Mouse (Mus musculus): ENCODE results near the gene Asap2. TPM values are rescaled to one million over a fixed set of nuclear protein-coding genes. Genes with fewer than 3 reads are reported as not detected.

Gene Asap2
- polyA plus RNA-seq, 1 experiment, result 3.6 TPM

GRCm38 (mm10) chr12:21176399-21176798, 186.1 kb downstream of the Asap2 start:
- peaks cover 10% of the 10 kb centered on the region for H3K4me1 ChIP-seq (replicated peaks; ENCODE audit: control insufficient read depth, insufficient read depth, low read length)
- DNase-seq, result no peak
- TF ChIP-seq POLR2A (IDR thresholded peaks at IDR 0.05; ENCODE audit: control insufficient read depth, extremely low read depth, insufficient read depth, low read length, poor library complexity) (no peak), CTCF (IDR thresholded peaks at IDR 0.05; ENCODE audit: borderline replicate concordance, control insufficient read depth, extremely low read depth, insufficient read depth, low read length, poor library complexity) (no peak)
- H3K4me3 ChIP-seq (ENCODE audit: control insufficient read depth, insufficient read depth, low read length), result no peak overlapping the region
- H3K27me3 ChIP-seq (ENCODE audit: control insufficient read depth, insufficient read depth, low read length), result no peaks in the 10 kb centered on the region
- whole genome bisulfite sequencing, result 95% methylated on average over 5 of the region's 5 CpGs
- H3K36me3 ChIP-seq (ENCODE audit: control insufficient read depth, insufficient read depth, low read length), result no peaks in the 10 kb centered on the region
- no peak overlapping the region for H3K27ac ChIP-seq (ENCODE audit: control insufficient read depth, insufficient read depth, low read length)

- no peak for DNase-seq
- H3K4me3 ChIP-seq (ENCODE audit: control insufficient read depth, insufficient read depth, low read length), result no peak overlapping the region
- H3K27ac ChIP-seq (ENCODE audit: control insufficient read depth, insufficient read depth, low read length), result no peak overlapping the region
- H3K27me3 ChIP-seq (ENCODE audit: control insufficient read depth, insufficient read depth, low read length), result no peaks in the 10 kb centered on the region
- no peak for TF ChIP-seq CTCF (IDR thresholded peaks at IDR 0.05; ENCODE audit: borderline replicate concordance, control insufficient read depth, extremely low read depth, insufficient read depth, low read length, poor library complexity)
- TF ChIP-seq POLR2A (IDR thresholded peaks at IDR 0.05; ENCODE audit: control insufficient read depth, extremely low read depth, insufficient read depth, low read length, poor library complexity), result no peak
- peaks cover 3% of the 10 kb centered on the region; the same call in 1 of the 2 replicates for H3K4me1 ChIP-seq (replicated peaks; ENCODE audit: control insufficient read depth, insufficient read depth, low read length)
- no peaks in the 10 kb centered on the region for H3K36me3 ChIP-seq (ENCODE audit: control insufficient read depth, insufficient read depth, low read length)
These were observed 187.0 kb downstream of the Asap2 start for GRCm38 (mm10) chr12:21177123-21177698.

- Histone ChIP-seq H3K27me3 (ENCODE audit: control insufficient read depth, insufficient read depth, low read length) (no peaks in the 10 kb centered on the region), H3K27ac (ENCODE audit: control insufficient read depth, insufficient read depth, low read length) (no peak overlapping the region), H3K4me1 (replicated peaks; ENCODE audit: control insufficient read depth, insufficient read depth, low read length) (no peaks in the 10 kb centered on the region; the same call in 1 of the 2 replicates), H3K36me3 (ENCODE audit: control insufficient read depth, insufficient read depth, low read length) (no peaks in the 10 kb centered on the region), H3K4me3 (ENCODE audit: control insufficient read depth, insufficient read depth, low read length) (no peak overlapping the region)
- WGBS, result 88% methylated on average over 6 of the region's 6 CpGs
- no peak for DNase-seq
- TF ChIP-seq POLR2A (IDR thresholded peaks at IDR 0.05; ENCODE audit: control insufficient read depth, extremely low read depth, insufficient read depth, low read length, poor library complexity) (no peak), CTCF (IDR thresholded peaks at IDR 0.05; ENCODE audit: borderline replicate concordance, control insufficient read depth, extremely low read depth, insufficient read depth, low read length, poor library complexity) (no peak)
These were observed 189.8 kb downstream of the Asap2 start for GRCm38 (mm10) chr12:21180091-21180490.

- H3K27me3 ChIP-seq (ENCODE audit: control insufficient read depth, insufficient read depth, low read length), result no peaks in the 10 kb centered on the region
- no peak overlapping the region for H3K4me3 ChIP-seq (ENCODE audit: control insufficient read depth, insufficient read depth, low read length)
- DNase-seq, result no peak
- H3K27ac ChIP-seq (ENCODE audit: control insufficient read depth, insufficient read depth, low read length), result no peak overlapping the region
- H3K36me3 ChIP-seq (ENCODE audit: control insufficient read depth, insufficient read depth, low read length), result no peaks in the 10 kb centered on the region
- TF ChIP-seq CTCF (IDR thresholded peaks at IDR 0.05; ENCODE audit: borderline replicate concordance, control insufficient read depth, extremely low read depth, insufficient read depth, low read length, poor library complexity) (no peak), POLR2A (IDR thresholded peaks at IDR 0.05; ENCODE audit: control insufficient read depth, extremely low read depth, insufficient read depth, low read length, poor library complexity) (no peak)
- 94% methylated on average over 4 of the region's 4 CpGs for WGBS
- no peaks in the 10 kb centered on the region for H3K4me1 ChIP-seq (replicated peaks; ENCODE audit: control insufficient read depth, insufficient read depth, low read length)
These were observed 192.5 kb downstream of the Asap2 start for GRCm38 (mm10) chr12:21182786-21183185.

GRCm38 (mm10) chr12:21183321-21183720, 193.1 kb downstream of the Asap2 start:
- H3K4me3 ChIP-seq (ENCODE audit: control insufficient read depth, insufficient read depth, low read length), result no peak overlapping the region
- no peaks in the 10 kb centered on the region for H3K27me3 ChIP-seq (ENCODE audit: control insufficient read depth, insufficient read depth, low read length)
- WGBS, result 96% methylated on average over 6 of the region's 6 CpGs
- H3K27ac ChIP-seq (ENCODE audit: control insufficient read depth, insufficient read depth, low read length), result no peak overlapping the region
- TF ChIP-seq CTCF (IDR thresholded peaks at IDR 0.05; ENCODE audit: borderline replicate concordance, control insufficient read depth, extremely low read depth, insufficient read depth, low read length, poor library complexity) (no peak), POLR2A (IDR thresholded peaks at IDR 0.05; ENCODE audit: control insufficient read depth, extremely low read depth, insufficient read depth, low read length, poor library complexity) (no peak)
- H3K4me1 ChIP-seq (replicated peaks; ENCODE audit: control insufficient read depth, insufficient read depth, low read length), result no peaks in the 10 kb centered on the region
- no peak for DNase-seq
- no peaks in the 10 kb centered on the region for H3K36me3 ChIP-seq (ENCODE audit: control insufficient read depth, insufficient read depth, low read length)

DNA sequence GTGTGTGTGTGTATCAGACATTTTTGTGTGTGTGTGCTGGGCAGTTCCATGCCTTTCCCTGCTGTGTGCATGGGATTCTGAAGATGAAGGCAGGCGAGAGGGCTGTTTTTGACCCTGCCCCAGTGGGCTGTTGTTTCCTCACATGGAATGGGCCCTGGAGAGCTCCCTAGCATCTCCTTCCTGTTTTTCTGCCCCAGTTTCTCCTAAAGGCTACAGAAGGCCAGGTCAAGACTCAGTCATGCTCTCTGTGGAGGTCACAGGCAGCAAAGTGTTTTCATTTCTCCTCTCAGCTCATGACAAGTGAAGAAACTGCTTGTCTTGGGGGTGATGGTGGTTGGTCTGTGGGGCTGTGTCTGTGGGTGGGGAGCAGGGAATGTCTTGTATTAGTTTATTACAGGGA, 195.9 kb downstream of the Asap2 start:
- Histone ChIP-seq H3K4me1 (replicated peaks; ENCODE audit: control insufficient read depth, insufficient read depth, low read length) (no peaks in the 10 kb centered on the region), H3K36me3 (ENCODE audit: control insufficient read depth, insufficient read depth, low read length) (no peaks in the 10 kb centered on the region), H3K4me3 (ENCODE audit: control insufficient read depth, insufficient read depth, low read length) (no peak overlapping the region), H3K27me3 (ENCODE audit: control insufficient read depth, insufficient read depth, low read length) (no peaks in the 10 kb centered on the region), H3K27ac (ENCODE audit: control insufficient read depth, insufficient read depth, low read length) (no peak overlapping the region)
- 100% methylated on average over 1 of the region's 1 CpGs for WGBS
- DNase-seq, result no peak
- TF ChIP-seq POLR2A (IDR thresholded peaks at IDR 0.05; ENCODE audit: control insufficient read depth, extremely low read depth, insufficient read depth, low read length, poor library complexity) (no peak), CTCF (IDR thresholded peaks at IDR 0.05; ENCODE audit: borderline replicate concordance, control insufficient read depth, extremely low read depth, insufficient read depth, low read length, poor library complexity) (no peak)

- 93% methylated on average over 4 of the region's 4 CpGs for WGBS
- Histone ChIP-seq H3K27ac (ENCODE audit: control insufficient read depth, insufficient read depth, low read length) (no peak overlapping the region), H3K36me3 (ENCODE audit: control insufficient read depth, insufficient read depth, low read length) (no peaks in the 10 kb centered on the region), H3K4me3 (ENCODE audit: control insufficient read depth, insufficient read depth, low read length) (no peak overlapping the region), H3K4me1 (replicated peaks; ENCODE audit: control insufficient read depth, insufficient read depth, low read length) (no peaks in the 10 kb centered on the region), H3K27me3 (ENCODE audit: control insufficient read depth, insufficient read depth, low read length) (no peaks in the 10 kb centered on the region)
- TF ChIP-seq CTCF (IDR thresholded peaks at IDR 0.05; ENCODE audit: borderline replicate concordance, control insufficient read depth, extremely low read depth, insufficient read depth, low read length, poor library complexity) (no peak), POLR2A (IDR thresholded peaks at IDR 0.05; ENCODE audit: control insufficient read depth, extremely low read depth, insufficient read depth, low read length, poor library complexity) (no peak)
- no peak for DNase-seq
These were observed 198.6 kb downstream of the Asap2 start for GRCm38 (mm10) chr12:21188880-21189279.

Measured in thymus, adult 2 months (tissue).